Mouse (Mus musculus): Measurements from ENCODE around the gene Lhpp.

DNA sequence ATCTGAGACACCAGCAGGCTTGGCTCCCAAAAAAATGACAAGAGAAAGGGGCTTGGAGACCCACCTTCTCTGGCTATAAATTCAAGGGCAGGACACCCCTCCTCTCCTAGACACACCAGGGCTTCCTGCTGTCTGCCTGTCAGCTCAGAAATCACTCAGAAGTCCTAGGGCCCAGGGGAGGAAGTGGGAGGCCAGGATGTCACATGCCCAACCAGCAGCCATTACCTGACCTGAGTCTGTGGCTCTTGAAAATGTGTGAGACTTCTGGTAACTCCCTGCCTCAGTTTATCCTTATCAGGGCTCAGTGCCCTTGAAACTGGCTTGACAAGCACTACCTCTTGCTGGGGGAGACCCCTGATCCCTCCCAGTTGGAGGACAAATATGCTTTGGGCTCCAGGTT, 89.2 kb downstream of the Lhpp start:
- TF ChIP-seq CTCF (IDR thresholded peaks at IDR 0.05; ENCODE audit: low read depth) (no peak), EP300 (optimal IDR thresholded peaks at IDR 0.05) (no peak)
